Mouse (Mus musculus) bone marrow macrophage, adult 2 months (primary cell): ENCODE data around the gene Gm11568.
"Not testable (repeated sequence)": the region's sequence is repeated elsewhere in the genome, so short reads cannot be mapped to it uniquely, and the experiment has no call there.

Experiments used
- CTCF ChIP-seq: IDR thresholded peaks from 2 replicates; pipeline ENCODE4 v1.5.1; 2012; ENCODE audit warnings: low read depth, mild to moderate bottlenecking, low read length, moderate library complexity
- POLR2A ChIP-seq: IDR thresholded peaks from 2 replicates; pipeline ENCODE4 v1.6.1; 2012; ENCODE audit warnings: mild to moderate bottlenecking, low read depth, low read length, borderline replicate concordance

- not testable (repeated sequence) for TF ChIP-seq POLR2A, CTCF
Observed at GRCm38 (mm10) chr11:99864176-99864575, 6.5 kb downstream of the Gm11568 start, which contains the start of gene Gm11559.
